Mouse (Mus musculus) v-Abl transformed pro-B cells (cell line): ENCODE measurements around the gene Grin2d.
"Not testable (repeated sequence)": the region's sequence is repeated elsewhere in the genome, so short reads cannot be mapped to it uniquely, and the experiment has no call there.

Experiments
- in situ Hi-C, 2 experiments: fragments of 400-800 bp; cut with MboI; formaldehyde crosslinking; loops; one replicate each; pipeline ENCODE4 v1.15.1; 2025; ENCODE audit not compliant: unreplicated experiment in 2 of 2

Grin2d gene

GRCm38 (mm10) chr7:45906622-45907021 is 28.4 kb upstream of the Grin2d start:
- in situ Hi-C loops, result loop anchor here in 1 of 2 experiments (25.0 kb wide), 2 partner anchors 894 to 1369 kb away; partner anchors contain the start of genes Pold1, Rras, Scaf1 and Spib

- in situ Hi-C loops, result loop anchor here in 1 of 2 experiments (25.0 kb wide), 2 partner anchors 890 to 1365 kb away; partner anchors contain the start of genes Pold1, Rras, Scaf1 and Spib
Observed at GRCm38 (mm10) chr7:45902481-45903002, 24.4 kb upstream of the Grin2d start.

GRCm38 (mm10) chr7:45901562-45901961 is 23.4 kb upstream of the Grin2d start:
- in situ Hi-C loops, result loop anchor here in 1 of 2 experiments (25.0 kb wide), 2 partner anchors 889 to 1364 kb away; partner anchors contain the start of genes Pold1, Rras, Scaf1 and Spib

- in situ Hi-C loops, result not testable (repeated sequence)
Observed at GRCm38 (mm10) chr7:45898125-45898524, 19.9 kb upstream of the Grin2d start.

- in situ Hi-C loops, result no loop called here
Observed at GRCm38 (mm10) chr7:45897258-45897757, 19.1 kb upstream of the Grin2d start.

GRCm38 (mm10) chr7:45896517-45897257 is 18.5 kb upstream of the Grin2d start, which contains the start of the genes Syngr4 and Tmem143:
TSS of gene Syngr4 (minus strand) at chr7:45896714.
TSS of gene Tmem143 (plus strand) at chr7:45896941.
- in situ Hi-C loops, result no loop called here

- in situ Hi-C loops, result no loop called here
Observed at GRCm38 (mm10) chr7:45895931-45896516, 17.8 kb upstream of the Grin2d start.

GRCm38 (mm10) chr7:45892651-45893050 is 14.5 kb upstream of the Grin2d start:
- in situ Hi-C loops, result no loop called here

- in situ Hi-C loops, result no loop called here
Observed at GRCm38 (mm10) chr7:45887246-45887645, 9.1 kb upstream of the Grin2d start.

GRCm38 (mm10) chr7:45881011-45881410 is 2.8 kb upstream of the Grin2d start:
- in situ Hi-C loops, result no loop called here

- in situ Hi-C loops, result no loop called here
Observed at GRCm38 (mm10) chr7:45880531-45880930, 2.4 kb upstream of the Grin2d start.

GRCm38 (mm10) chr7:45876895-45877294 is 1.3 kb downstream of the Grin2d start:
- in situ Hi-C loops, result loop anchor here in 1 of 2 experiments (10.0 kb wide), 1 partner anchor 138 kb away; no protein-coding TSS in a partner anchor

GRCm38 (mm10) chr7:45873061-45873947 is 4.9 kb downstream of the Grin2d start:
- in situ Hi-C loops, result loop anchor here (5.0 to 25.0 kb wide), 4 partner anchors 59 to 339 kb away; no protein-coding TSS in a partner anchor

- in situ Hi-C loops, result loop anchor here (5.0 to 25.0 kb wide), 4 partner anchors 60 to 340 kb away; no protein-coding TSS in a partner anchor
Observed at GRCm38 (mm10) chr7:45872624-45873023, 5.6 kb downstream of the Grin2d start, which contains the start of gene Kdelr1. TSS of gene Kdelr1 (plus strand) at chr7:45872772.

GRCm38 (mm10) chr7:45870282-45871058 is 7.7 kb downstream of the Grin2d start:
- in situ Hi-C loops, result loop anchor here (5.0 to 25.0 kb wide), 4 partner anchors 62 to 342 kb away; no protein-coding TSS in a partner anchor

GRCm38 (mm10) chr7:45869787-45870186 is 8.4 kb downstream of the Grin2d start:
- in situ Hi-C loops, result loop anchor here (5.0 to 25.0 kb wide), 4 partner anchors 63 to 343 kb away; no protein-coding TSS in a partner anchor

GRCm38 (mm10) chr7:45869107-45869670 is 9.0 kb downstream of the Grin2d start:
- in situ Hi-C loops, result loop anchor here in 1 of 2 experiments (25.0 kb wide), 1 partner anchor 343 kb away; no protein-coding TSS in a partner anchor

- in situ Hi-C loops, result loop anchor here in 1 of 2 experiments (25.0 kb wide), 1 partner anchor 344 kb away; no protein-coding TSS in a partner anchor
Observed at GRCm38 (mm10) chr7:45867871-45868270, 10.3 kb downstream of the Grin2d start.
